Mouse (Mus musculus) liver, embryonic 14.5 days (tissue): Measurements from ENCODE around the gene Tada3. TPM values are rescaled to one million over a fixed set of nuclear protein-coding genes. Genes with fewer than 3 reads are reported as not detected.
"Not testable (repeated sequence)": the region's sequence is repeated elsewhere in the genome, so short reads cannot be mapped to it uniquely, and the experiment has no call there.

Experiments
- ATAC-seq: fragments of 200-750 bp; cut with Nextera tagmentation; 2 replicates; pipeline ENCODE4 v1.8.0; 2017; ENCODE audit warnings: moderate number of reproducible peaks, mild to moderate bottlenecking, moderate library complexity; ENCODE audit not compliant: insufficient read depth
- DNase-seq, 3 experiments: peaks; one replicate each; pipeline ENCODE4 v3.0.0-alpha.2; 2012 to 2013; ENCODE audit warnings: low read depth in 3 of 3, low spot score in 3 of 3
- H3K27ac ChIP-seq: fragments of 300-500 bp; sonication (generic); 2 replicates; pipeline ENCODE4 v1.5.1; 2014; ENCODE audit warnings: moderate library complexity, mild to moderate bottlenecking, control low read depth, inconsistent platforms
- H3K27me3 ChIP-seq: fragments of 300-500 bp; sonication (generic); 2 replicates; pipeline ENCODE4 v1.6.1; 2014; ENCODE audit warnings: mild to moderate bottlenecking, low read length, moderate library complexity; ENCODE audit not compliant: control insufficient read depth, insufficient read depth
- H3K36me3 ChIP-seq: fragments of 300-500 bp; sonication (generic); replicated peaks from 2 replicates; pipeline ENCODE4 v1.6.1; 2014; ENCODE audit warnings: low read depth; ENCODE audit not compliant: control insufficient read depth, insufficient read depth
- H3K4me1 ChIP-seq, 2 experiments: fragments of 200-500 bp in 1 of 2; fragments of 300-500 bp in 1 of 2; sonication (generic) in 1 of 2; replicated peaks; 2 replicates each; pipeline ENCODE4 v1.6.1; 2012 to 2014; ENCODE audit warnings: antibody characterized with exemption in 1 of 2, inconsistent platforms in 1 of 2, low read length in 1 of 2; ENCODE audit not compliant: control insufficient read depth in 2 of 2, insufficient read depth in 2 of 2
- H3K4me2 ChIP-seq: fragments of 300-500 bp; sonication (generic); 2 replicates; pipeline ENCODE4 v1.6.1; 2014; ENCODE audit warnings: low read depth, mild to moderate bottlenecking, control low read depth, moderate library complexity
- H3K4me3 ChIP-seq, 2 experiments: fragments of 200-500 bp in 1 of 2; fragments of 300-500 bp in 1 of 2; sonication (generic) in 1 of 2; 2 replicates each; pipeline ENCODE4 v1.5.1; 2012 to 2014; ENCODE audit warnings: low read depth in 2 of 2, low read length in 2 of 2, mild to moderate bottlenecking in 2 of 2, control low read depth in 1 of 2, inconsistent platforms in 1 of 2, moderate library complexity in 1 of 2; ENCODE audit not compliant: insufficient read depth in 1 of 2
- H3K9ac ChIP-seq: fragments of 300-500 bp; sonication (generic); replicated peaks from 2 replicates; pipeline ENCODE4 v1.6.1; 2014; ENCODE audit warnings: mild to moderate bottlenecking, control low read depth, moderate library complexity
- H3K9me3 ChIP-seq: fragments of 300-500 bp; sonication (generic); 2 replicates; pipeline ENCODE4 v1.6.1; 2016; ENCODE audit warnings: low read length, mixed read lengths; ENCODE audit not compliant: control insufficient read depth
- CTCF ChIP-seq: IDR thresholded peaks from 2 replicates; pipeline ENCODE4 v1.5.1; 2016; ENCODE audit warnings: antibody characterized with exemption, low read depth, control low read depth
- EP300 ChIP-seq: IDR thresholded peaks from 2 replicates; pipeline ENCODE4 v1.6.1; 2016; ENCODE audit warnings: antibody characterized with exemption, low read depth
- WGBS: fragments of 180-500 bp; shearing (Covaris S2); extraction: QIAGEN DNeasy Blood & Tissue Kit; methylation state at CpG from one replicate; pipeline ENCODE4 v1.1.7; 2014; ENCODE audit not compliant: insufficient replicate concordance; 5-methylcytosine and 5-hydroxymethylcytosine counted together
- polyA plus RNA-seq, 2 experiments: library from polyadenylated mRNA; depleted of rRNA in 1 of 2; stranded (reverse) in 1 of 2; unstranded in 1 of 2; fragments of >200 nt; fragmentation: Nextera tagmentation in 1 of 2; extraction: Ambion mirVana in 1 of 2; gene quantifications; 2 replicates each; pipeline versions ENCODE4 v1.2.1 to v1.2.3; 2012 to 2014

Gene Tada3
- polyA plus RNA-seq, 2 experiments = 15.1 to 15.6 TPM

DNA sequence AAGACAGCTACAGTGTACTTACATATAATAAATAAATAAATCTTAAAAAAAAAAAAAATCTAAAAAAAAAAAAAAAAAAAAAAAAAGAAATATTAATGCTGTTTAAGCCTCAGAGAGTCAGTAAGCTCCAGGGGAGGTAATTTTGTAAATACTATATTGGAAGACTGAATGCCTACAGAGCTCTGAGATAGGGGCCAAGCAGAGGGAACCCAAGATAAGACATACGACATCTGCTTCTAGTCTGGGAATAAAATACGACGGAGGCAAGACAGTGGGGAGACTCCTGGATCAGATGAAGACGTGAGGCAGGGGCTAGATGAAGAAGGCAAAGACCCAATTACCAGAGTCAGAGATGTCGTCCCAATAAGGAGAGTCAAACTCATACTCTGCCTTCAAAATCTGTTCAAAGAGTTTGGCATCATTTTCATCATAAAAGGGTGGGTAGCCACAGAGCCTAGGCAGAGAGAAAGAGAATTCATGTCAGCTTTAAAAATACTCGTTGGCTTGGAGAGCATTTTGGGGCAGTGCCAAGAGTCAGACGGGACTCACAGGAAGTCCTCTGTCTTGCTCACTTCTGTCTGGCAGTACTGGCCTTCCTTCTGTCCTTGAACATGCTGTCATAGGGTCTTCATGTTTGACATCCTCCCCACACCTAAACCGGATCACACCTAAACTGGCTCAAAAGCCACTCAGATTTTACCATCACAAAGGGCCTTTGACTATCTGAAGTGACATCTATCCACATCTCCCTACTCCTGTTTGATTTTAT is 40.6 kb downstream of the Tada3 start:
- ATAC-seq = peak; percentile 29; the same call in 1 of the 2 replicates
- Histone ChIP-seq H3K4me2 (no peak overlapping the region), H3K27ac (no peak overlapping the region), H3K9me3 (no peaks in the 10 kb centered on the region), H3K36me3 (no peaks in the 10 kb centered on the region; the same call in 1 of the 2 replicates), H3K27me3 (no peaks in the 10 kb centered on the region), H3K4me1 (peaks cover 2 to 7% of the 10 kb centered on the region in 2 experiments; a peak in 3 of 4 replicates), H3K9ac (no peak overlapping the region), H3K4me3 (no peak overlapping the region)
- WGBS = 31% methylated on average over 8 of the region's 8 CpGs
- no peak for DNase-seq
- TF ChIP-seq CTCF (no peak), EP300 (no peak)

DNA sequence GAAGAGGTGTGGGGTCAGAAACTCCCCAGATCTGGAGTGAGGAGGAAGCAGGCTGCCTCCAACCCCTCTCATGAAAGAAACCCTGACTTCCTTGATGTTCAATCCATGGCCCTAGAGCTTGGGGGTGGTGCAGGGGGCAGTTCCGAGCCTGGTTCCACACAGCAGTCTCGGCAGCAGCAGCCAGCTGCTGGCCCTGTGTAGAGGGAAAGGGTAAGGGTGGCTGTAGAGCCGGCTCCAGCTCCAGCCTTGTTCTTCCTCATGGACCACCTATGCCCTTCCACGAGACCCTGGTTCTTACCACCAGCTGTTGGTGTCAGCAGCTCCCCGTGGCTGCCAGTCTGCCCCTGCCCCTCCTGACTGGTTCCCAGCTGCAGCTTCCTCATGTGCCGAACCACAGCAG is 43.5 kb downstream of the Tada3 start:
- no peaks in the 10 kb centered on the region for H3K27me3 ChIP-seq
- H3K27ac ChIP-seq = no peak overlapping the region
- H3K36me3 ChIP-seq = no peaks in the 10 kb centered on the region; the same call in 1 of the 2 replicates
- DNase-seq = no peak
- no peak overlapping the region for H3K9ac ChIP-seq
- no peak for ATAC-seq
- H3K9me3 ChIP-seq = no peaks in the 10 kb centered on the region
- H3K4me2 ChIP-seq = no peak overlapping the region
- TF ChIP-seq EP300 (no peak), CTCF (no peak)
- WGBS = 64% methylated on average over 6 of the region's 6 CpGs
- H3K4me1 ChIP-seq = peaks cover 2 to 6% of the 10 kb centered on the region in 2 experiments; a peak in 3 of 4 replicates
- no peak overlapping the region for H3K4me3 ChIP-seq

DNA sequence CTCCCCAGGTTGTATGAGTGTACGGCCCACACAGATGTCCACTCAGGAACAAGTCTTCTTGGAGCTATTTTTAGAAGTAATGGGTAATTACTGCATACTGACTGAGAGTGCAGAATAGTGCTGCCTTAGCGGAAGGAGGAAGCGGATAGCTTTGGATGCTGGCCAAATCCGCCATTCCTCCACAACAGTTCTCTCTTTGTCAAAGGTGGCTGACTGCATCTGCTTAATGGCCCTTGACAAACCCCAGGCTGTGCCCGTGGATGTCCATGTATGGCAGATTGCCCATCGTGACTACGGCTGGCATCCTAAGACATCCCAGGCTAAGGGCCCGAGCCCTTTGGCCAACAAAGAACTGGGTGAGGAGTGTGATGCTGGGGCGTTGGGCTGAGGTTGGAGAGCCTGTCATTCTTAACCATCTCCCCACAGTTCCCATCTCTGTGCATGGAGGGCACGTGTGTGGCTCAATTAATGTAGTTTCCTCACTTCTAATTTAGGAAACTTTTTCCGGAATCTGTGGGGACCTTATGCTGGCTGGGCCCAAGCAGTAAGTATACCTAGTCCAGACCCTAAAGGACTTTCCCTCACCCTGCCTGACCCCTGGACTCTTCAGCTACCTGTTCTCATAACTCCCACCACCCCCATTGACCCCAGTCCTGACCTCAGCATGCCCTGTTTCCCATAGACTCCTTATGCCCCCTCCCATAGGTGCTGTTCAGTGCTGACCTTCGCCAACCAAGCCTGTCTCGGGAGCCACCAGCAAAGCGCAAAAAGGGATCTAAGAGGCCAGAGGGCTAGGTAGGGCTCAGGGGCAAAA is 44.3 kb downstream of the Tada3 start:
- no peak for ATAC-seq
- H3K9ac ChIP-seq = no peak overlapping the region
- no peaks in the 10 kb centered on the region for H3K27me3 ChIP-seq
- H3K36me3 ChIP-seq = no peaks in the 10 kb centered on the region; the same call in 1 of the 2 replicates
- TF ChIP-seq CTCF = no peak
- TF ChIP-seq EP300 = no peak
- H3K27ac ChIP-seq = no peak overlapping the region
- no peak for DNase-seq
- peaks cover 2 to 6% of the 10 kb centered on the region in 2 experiments; a peak in 3 of 4 replicates for H3K4me1 ChIP-seq
- no peak overlapping the region for H3K4me3 ChIP-seq
- WGBS = 82% methylated on average over 14 of the region's 14 CpGs
- no peak overlapping the region for H3K4me2 ChIP-seq
- H3K9me3 ChIP-seq = no peaks in the 10 kb centered on the region

DNA sequence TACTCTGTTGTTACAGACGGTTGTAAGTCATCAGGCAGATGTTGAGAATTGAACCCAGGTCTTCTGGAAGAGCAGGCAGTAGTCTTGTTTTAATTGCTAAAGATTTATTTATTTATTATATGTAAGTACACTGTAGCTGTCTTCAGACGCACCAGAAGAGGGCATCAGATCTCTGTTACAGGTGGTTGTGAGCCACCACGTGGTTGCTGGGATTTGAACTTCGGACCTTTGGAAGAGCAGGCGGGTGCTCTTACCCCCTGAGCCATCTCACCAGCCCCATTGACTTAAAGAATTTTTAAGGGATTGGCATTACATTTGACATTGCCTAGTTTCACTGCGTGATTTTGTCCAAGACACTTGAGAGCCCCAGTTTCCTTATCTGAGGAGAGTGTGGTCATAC is 44.9 kb downstream of the Tada3 start:
- H3K9ac ChIP-seq, H3K27ac ChIP-seq, H3K9me3 ChIP-seq, H3K36me3 ChIP-seq, H3K4me1 ChIP-seq, H3K4me2 ChIP-seq, H3K27me3 ChIP-seq, DNase-seq, H3K4me3 ChIP-seq, ATAC-seq: not testable (repeated sequence)
- TF ChIP-seq CTCF = peak; percentile 17; the same call in 1 of the 2 replicates
- 66% methylated on average over 6 of the region's 6 CpGs for WGBS

DNA sequence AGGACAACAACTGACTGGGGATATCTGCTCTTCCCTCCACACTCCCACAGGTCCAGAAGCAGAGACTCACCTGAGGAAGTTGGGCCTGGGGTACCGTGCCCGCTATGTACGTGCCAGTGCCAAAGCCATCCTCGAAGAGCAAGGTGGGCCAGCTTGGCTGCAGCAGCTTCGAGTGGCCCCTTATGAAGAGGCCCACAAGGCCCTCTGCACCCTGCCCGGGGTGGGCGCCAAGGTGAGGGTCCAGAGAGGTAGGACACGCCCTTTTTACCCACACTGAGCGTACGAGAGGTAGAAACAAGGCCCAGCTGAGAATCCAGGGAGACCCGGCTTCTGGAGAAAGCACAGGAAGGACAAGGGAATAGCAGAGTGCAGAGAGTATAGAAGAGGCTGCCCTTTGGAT is 46.0 kb downstream of the Tada3 start:
- no peak overlapping the region for H3K9ac ChIP-seq
- DNase-seq (no peak), ATAC-seq (no peak)
- TF ChIP-seq EP300 (no peak), CTCF (no peak)
- no peak overlapping the region for H3K27ac ChIP-seq
- H3K4me3 ChIP-seq = no peak overlapping the region
- 0 out of 4 replicates have a peak, but pooled peaks cover 0 to 1% of the 10 kb centered on the region in 2 experiments for H3K4me1 ChIP-seq
- no peaks in the 10 kb centered on the region; the same call in 1 of the 2 replicates for H3K36me3 ChIP-seq
- no peak overlapping the region for H3K4me2 ChIP-seq
- no peaks in the 10 kb centered on the region for H3K27me3 ChIP-seq
- 79% methylated on average over 11 of the region's 11 CpGs for WGBS
- H3K9me3 ChIP-seq = no peaks in the 10 kb centered on the region
